Mouse (Mus musculus) midbrain, embryonic 12.5 days (tissue): ENCODE measurements around the gene Dhx57. TPM values are rescaled to one million over a fixed set of nuclear protein-coding genes. Genes with fewer than 3 reads are reported as not detected.
A peak's percentile ranks its signal among the peaks of the same experiment; 100 is the strongest.
"Not testable (repeated sequence)": the region's sequence is repeated elsewhere in the genome, so short reads cannot be mapped to it uniquely, and the experiment has no call there.

Experiments
- ATAC-seq: fragments of 200-750 bp; cut with Nextera tagmentation; 2 replicates; pipeline ENCODE4 v1.8.0; 2017; ENCODE audit warnings: low read depth, moderate TSS enrichment, moderate library complexity; ENCODE audit not compliant: low FRiP score
- H3K27ac ChIP-seq: fragments of 300-500 bp; sonication (generic); replicated peaks from 2 replicates; pipeline ENCODE4 v1.5.1; 2016; ENCODE audit warnings: mild to moderate bottlenecking
- H3K27me3 ChIP-seq: fragments of 300-500 bp; sonication (generic); 2 replicates; pipeline ENCODE4 v1.6.1; 2016; ENCODE audit warnings: mild to moderate bottlenecking
- H3K36me3 ChIP-seq: fragments of 300-500 bp; sonication (generic); 2 replicates; pipeline ENCODE4 v1.6.1; 2016
- H3K4me1 ChIP-seq: fragments of 300-500 bp; sonication (generic); 2 replicates; pipeline ENCODE4 v1.6.1; 2016
- H3K4me2 ChIP-seq: fragments of 300-500 bp; sonication (generic); replicated peaks from 2 replicates; pipeline ENCODE4 v1.6.1; 2016; ENCODE audit warnings: mild to moderate bottlenecking, moderate library complexity
- H3K4me3 ChIP-seq: fragments of 300-500 bp; sonication (generic); 2 replicates; pipeline ENCODE4 v1.5.1; 2016; ENCODE audit warnings: mild to moderate bottlenecking
- H3K9ac ChIP-seq: fragments of 300-500 bp; sonication (generic); replicated peaks from 2 replicates; pipeline ENCODE4 v1.6.1; 2016; ENCODE audit warnings: mild to moderate bottlenecking, moderate library complexity
- H3K9me3 ChIP-seq: fragments of 300-500 bp; sonication (generic); 2 replicates; pipeline ENCODE4 v1.6.1; 2016; ENCODE audit warnings: mild to moderate bottlenecking
- WGBS: fragments of 180-500 bp; shearing (Covaris S2); methylation state at CpG from one replicate; pipeline ENCODE4 v1.1.7; 2016; 5-methylcytosine and 5-hydroxymethylcytosine counted together
- polyA plus RNA-seq: library from polyadenylated mRNA; unstranded; fragments of >200 nt; fragmentation: Nextera tagmentation; extraction: Ambion mirVana; gene quantifications from 2 replicates; pipeline ENCODE4 v1.2.1, GENCODE M21; 2016

Gene Dhx57
- polyA plus RNA-seq, 1 experiment from 2014 or later, result 34.6 TPM

GRCm38 (mm10) chr17:80221202-80221601, 69.1 kb downstream of the Dhx57 start:
- H3K4me3 ChIP-seq, result no peak overlapping the region
- H3K4me1 ChIP-seq, result peaks cover 7% of the 10 kb centered on the region
- no peak overlapping the region for H3K27ac ChIP-seq
- no peaks in the 10 kb centered on the region for H3K36me3 ChIP-seq
- ATAC-seq, result no peak
- no peaks in the 10 kb centered on the region for H3K27me3 ChIP-seq
- no peaks in the 10 kb centered on the region for H3K9me3 ChIP-seq
- no peak overlapping the region for H3K4me2 ChIP-seq
- 68% methylated on average over 9 of the region's 9 CpGs for WGBS
- H3K9ac ChIP-seq, result no peak overlapping the region

GRCm38 (mm10) chr17:80220131-80220530, 70.1 kb downstream of the Dhx57 start:
- no peaks in the 10 kb centered on the region for H3K9me3 ChIP-seq
- no peak overlapping the region for H3K27ac ChIP-seq
- no peak overlapping the region for H3K4me3 ChIP-seq
- no peak for ATAC-seq
- H3K4me1 ChIP-seq, result peaks cover 6% of the 10 kb centered on the region
- no peak overlapping the region for H3K4me2 ChIP-seq
- no peaks in the 10 kb centered on the region for H3K27me3 ChIP-seq
- no peak overlapping the region for H3K9ac ChIP-seq
- 73% methylated on average over 2 of the region's 2 CpGs for WGBS
- no peaks in the 10 kb centered on the region for H3K36me3 ChIP-seq

- H3K27me3 ChIP-seq, H3K36me3 ChIP-seq, H3K9me3 ChIP-seq, H3K4me2 ChIP-seq, H3K27ac ChIP-seq, H3K9ac ChIP-seq, H3K4me1 ChIP-seq, H3K4me3 ChIP-seq, ATAC-seq: not testable (repeated sequence)
- 86% methylated on average over 4 of the region's 4 CpGs for WGBS
Measured at GRCm38 (mm10) chr17:80213998-80214397, 76.3 kb downstream of the Dhx57 start.

- Histone ChIP-seq H3K9ac (peak within 1 kb of the TSS; percentile 98), H3K27ac (peak within 1 kb of the TSS; percentile 99), H3K4me2 (peak within 1 kb of the TSS; percentile 83), H3K36me3 (peaks cover 28% of the 10 kb centered on the region), H3K9me3 (no peaks in the 10 kb centered on the region), H3K27me3 (no peaks in the 10 kb centered on the region), H3K4me1 (peaks cover 14% of the 10 kb centered on the region), H3K4me3 (peak within 1 kb of the TSS; percentile 90)
- peak; percentile 92 for ATAC-seq
- under 1% methylated on average over 95 of the region's 95 CpGs for WGBS
Measured at GRCm38 (mm10) chr17:80206671-80207581, 83.3 kb downstream of the Dhx57 start, which contains the start of the genes Srsf7 and Ttc39d. Gene Srsf7, minus strand, starts transcription at chr17:80207307. Gene Ttc39d, plus strand, starts transcription at chr17:80207460.

- peak overlapping the region; percentile 98 for H3K9ac ChIP-seq
- H3K4me2 ChIP-seq, result peak overlapping the region; percentile 83
- H3K27ac ChIP-seq, result peak overlapping the region; percentile 99
- under 1% methylated on average over 36 of the region's 36 CpGs for WGBS
- H3K27me3 ChIP-seq, result no peaks in the 10 kb centered on the region
- H3K4me1 ChIP-seq, result peaks cover 14% of the 10 kb centered on the region
- no peaks in the 10 kb centered on the region for H3K9me3 ChIP-seq
- H3K36me3 ChIP-seq, result peaks cover 35% of the 10 kb centered on the region
- ATAC-seq, result peak; percentile 65
- peak overlapping the region; percentile 90 for H3K4me3 ChIP-seq
Measured at GRCm38 (mm10) chr17:80206301-80206670, 84.0 kb downstream of the Dhx57 start.

DNA sequence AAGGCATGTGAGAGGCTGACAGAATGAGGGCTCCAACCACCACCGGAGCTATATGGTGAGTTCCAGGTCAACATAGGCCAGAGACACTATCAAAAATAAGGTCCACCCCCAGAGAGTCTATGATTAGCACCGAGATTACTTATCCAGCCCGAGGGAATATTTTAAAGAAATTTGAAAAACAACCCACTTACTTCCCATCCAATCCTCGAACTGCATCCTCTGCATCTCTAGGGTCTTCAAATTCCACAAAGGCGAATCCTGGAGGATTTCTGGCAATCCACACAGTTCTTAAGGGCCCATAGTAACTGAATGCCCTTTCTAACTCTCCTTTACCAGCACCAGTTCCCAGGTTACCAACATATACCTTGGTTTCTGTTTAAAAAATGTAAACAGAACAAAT, 84.6 kb downstream of the Dhx57 start:
- Histone ChIP-seq H3K9me3 (no peaks in the 10 kb centered on the region), H3K9ac (peak overlapping the region; percentile 98), H3K4me3 (peak overlapping the region; percentile 90), H3K27ac (peak overlapping the region; percentile 99), H3K4me1 (peaks cover 14% of the 10 kb centered on the region), H3K36me3 (peaks cover 39% of the 10 kb centered on the region), H3K4me2 (peak overlapping the region; percentile 83), H3K27me3 (no peaks in the 10 kb centered on the region)
- 36% methylated on average over 5 of the region's 5 CpGs for WGBS
- ATAC-seq, result no peak

DNA sequence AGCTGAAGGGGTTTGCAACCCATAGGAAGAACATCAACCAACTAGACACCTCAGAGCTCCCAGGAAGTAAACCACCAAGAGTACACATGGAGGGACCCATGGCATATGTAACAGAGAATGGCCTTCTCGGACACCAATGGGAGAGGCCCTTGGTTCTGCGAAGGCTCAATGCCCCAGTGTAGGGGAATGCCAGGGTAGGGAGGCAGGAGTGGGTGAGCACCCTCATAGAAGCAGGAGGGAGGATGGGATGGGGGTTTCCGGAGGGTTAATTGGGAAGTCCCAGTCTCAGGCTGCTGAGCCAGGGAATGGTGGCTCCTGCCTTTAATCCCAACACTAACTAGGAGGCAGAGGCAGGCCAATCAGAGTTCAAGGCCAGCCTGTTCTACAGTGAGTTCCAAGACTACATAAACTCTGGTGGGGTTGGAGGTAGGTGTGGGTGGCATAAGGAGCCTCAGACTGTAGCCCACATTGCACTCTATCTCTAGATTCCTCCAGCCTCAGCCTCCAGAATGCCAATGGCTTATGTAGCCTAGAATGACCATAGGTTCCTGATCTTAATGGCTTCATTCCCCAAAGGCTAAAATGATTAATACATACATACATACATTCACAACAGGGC, 91.0 kb downstream of the Dhx57 start:
- Histone ChIP-seq H3K4me2 (no peak overlapping the region), H3K9ac (no peak overlapping the region), H3K4me3 (no peak overlapping the region), H3K27ac (no peak overlapping the region), H3K9me3 (no peaks in the 10 kb centered on the region), H3K27me3 (no peaks in the 10 kb centered on the region), H3K4me1 (0 out of 2 replicates have a peak, but pooled peaks cover 6% of the 10 kb centered on the region), H3K36me3 (peaks cover 80% of the 10 kb centered on the region)
- WGBS, result 75% methylated on average over 3 of the region's 3 CpGs
- ATAC-seq, result peak; percentile 19; the same call in 1 of the 2 replicates

GRCm38 (mm10) chr17:80193075-80193474, 97.2 kb downstream of the Dhx57 start:
- Histone ChIP-seq H3K4me2 (no peak overlapping the region), H3K9ac (no peak overlapping the region), H3K9me3 (no peaks in the 10 kb centered on the region), H3K27me3 (no peaks in the 10 kb centered on the region), H3K4me1 (peaks cover 7% of the 10 kb centered on the region; the same call in 1 of the 2 replicates), H3K27ac (no peak overlapping the region), H3K36me3 (peaks cover 26% of the 10 kb centered on the region), H3K4me3 (no peak overlapping the region)
- no peak for ATAC-seq
- WGBS, result 73% methylated on average over 5 of the region's 5 CpGs

Other genes with a start within 250 kb of the Dhx57 start
- 125 and 129 TPM in 2 replicates for gene Hnrnpll, start 228.1 kb downstream of the Dhx57 start, polyA plus RNA-seq
- gene Galm, start 163.0 kb downstream of the Dhx57 start, polyA plus RNA-seq, result 4.8 and 5.0 TPM in 2 replicates
- 688 TPM in 2 replicates for gene Srsf7, start 83.2 kb downstream of the Dhx57 start, polyA plus RNA-seq
- 0.14 and 0.30 TPM in 2 replicates for gene Ttc39d, start 83.0 kb downstream of the Dhx57 start, polyA plus RNA-seq
- 31.6 and 33.1 TPM in 2 replicates for gene Gemin6, start 66.0 kb downstream of the Dhx57 start, polyA plus RNA-seq
- gene Morn2, start 273 bp downstream of the Dhx57 start, polyA plus RNA-seq, result 34.7 and 39.4 TPM in 2 replicates
- gene Arhgef33, start 16.9 kb upstream of the Dhx57 start, polyA plus RNA-seq, result 1.1 and 1.5 TPM in 2 replicates
- gene Gm10190, start 83.1 kb upstream of the Dhx57 start, polyA plus RNA-seq, result 1.6 and 1.8 TPM in 2 replicates
- 7.3 and 8.0 TPM in 2 replicates for gene Sos1, start 190.0 kb upstream of the Dhx57 start, polyA plus RNA-seq